Mouse (Mus musculus): ENCODE results near the gene Arhgap23. TPM values are rescaled to one million over a fixed set of nuclear protein-coding genes. Genes with fewer than 3 reads are reported as not detected.

Gene Arhgap23
- total RNA-seq, 2 experiments from 2014 or later, result 6.5 to 7.1 TPM

- DNase-seq, result no peak
These were observed 117.7 kb downstream of the Arhgap23 start for GRCm38 (mm10) chr11:97532950-97533582.

- DNase-seq, result no peak
These were observed 118.3 kb downstream of the Arhgap23 start for GRCm38 (mm10) chr11:97533653-97534052.

- DNase-seq, result no peak
These were observed 119.3 kb downstream of the Arhgap23 start for GRCm38 (mm10) chr11:97534442-97535307.

GRCm38 (mm10) chr11:97535308-97535630, 119.9 kb downstream of the Arhgap23 start:
- no peak for DNase-seq

DNA sequence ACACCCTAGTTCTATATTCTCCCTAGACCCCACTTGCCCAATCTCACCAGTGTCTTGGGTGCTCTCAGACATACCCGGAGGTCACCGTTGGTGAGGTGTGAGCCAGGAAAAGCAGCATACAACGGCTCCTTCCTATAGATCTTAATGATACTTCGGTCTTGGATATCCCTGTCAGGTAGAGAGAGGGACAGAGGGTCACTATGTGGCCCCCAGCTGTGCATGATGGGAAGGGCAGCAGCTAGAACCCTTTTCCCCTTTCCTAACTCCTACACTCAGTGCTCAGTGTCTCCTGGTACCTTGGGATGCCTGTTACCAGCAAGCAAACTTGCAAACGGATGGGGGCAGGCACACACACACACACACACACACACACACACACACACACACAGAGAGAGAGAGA, 120.3 kb downstream of the Arhgap23 start:
- no peak for DNase-seq

DNA sequence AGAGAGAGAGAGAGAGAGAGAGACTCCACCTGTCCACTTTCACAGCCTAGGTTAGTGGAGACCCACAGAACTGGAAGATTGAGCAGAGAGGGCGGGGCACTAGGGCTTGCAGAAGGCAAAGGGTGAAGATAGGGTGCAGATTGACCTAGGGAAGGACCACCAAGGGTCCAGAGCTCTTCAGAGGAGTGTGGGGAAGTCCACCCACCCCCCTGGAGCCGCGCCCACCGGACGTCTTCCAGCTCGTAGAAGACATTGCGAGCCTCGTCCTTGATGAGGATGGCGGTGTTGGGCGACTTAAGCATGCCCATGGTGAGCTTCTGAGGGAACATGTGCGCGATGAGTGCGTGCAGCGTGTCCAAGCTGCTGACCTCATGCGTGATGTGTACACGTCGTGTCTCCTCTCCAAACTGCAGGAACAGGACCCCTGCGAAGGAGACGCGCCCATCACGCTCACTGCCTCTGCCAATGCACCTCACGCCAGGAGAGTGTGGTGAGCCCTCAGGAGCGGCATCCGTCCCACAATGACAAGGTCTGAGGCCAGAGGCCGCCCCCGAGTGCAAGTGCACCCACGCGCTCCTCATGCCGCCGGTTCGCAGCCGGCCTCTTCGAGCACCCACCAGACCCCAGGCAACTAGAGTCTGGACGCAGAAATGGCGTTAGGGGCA, 120.9 kb downstream of the Arhgap23 start:
- no peak for DNase-seq

- DNase-seq, result no peak
These were observed 121.7 kb downstream of the Arhgap23 start for GRCm38 (mm10) chr11:97536835-97537579.

GRCm38 (mm10) chr11:97537580-97538089, 122.3 kb downstream of the Arhgap23 start:
- DNase-seq, result no peak

GRCm38 (mm10) chr11:97539622-97540021, 124.3 kb downstream of the Arhgap23 start:
- no peak for DNase-seq

DNA sequence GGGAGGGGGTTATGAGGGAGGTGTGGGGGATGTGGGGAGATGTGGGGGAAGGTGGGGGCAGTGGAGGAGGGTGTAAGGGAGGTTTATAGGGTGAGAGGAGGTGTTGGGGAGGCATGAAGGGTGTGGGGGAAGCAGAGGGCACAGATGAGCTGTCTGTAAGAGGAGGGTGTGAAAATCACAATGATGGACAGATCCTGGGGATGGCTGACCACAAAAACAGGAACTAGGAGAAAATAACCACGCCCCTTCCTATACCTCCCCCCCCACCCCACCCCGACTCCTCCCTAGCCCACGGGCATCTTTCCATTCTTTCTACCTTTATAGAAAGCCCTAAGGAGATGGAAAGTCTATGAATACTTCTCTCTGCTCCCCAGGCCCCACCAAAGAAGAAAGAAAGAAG, 124.8 kb downstream of the Arhgap23 start:
- no peak for DNase-seq

- no peak for DNase-seq
These were observed 125.3 kb downstream of the Arhgap23 start for GRCm38 (mm10) chr11:97540604-97541003.

GRCm38 (mm10) chr11:97542171-97543150, 127.1 kb downstream of the Arhgap23 start:
- DNase-seq, result no peak

DNA sequence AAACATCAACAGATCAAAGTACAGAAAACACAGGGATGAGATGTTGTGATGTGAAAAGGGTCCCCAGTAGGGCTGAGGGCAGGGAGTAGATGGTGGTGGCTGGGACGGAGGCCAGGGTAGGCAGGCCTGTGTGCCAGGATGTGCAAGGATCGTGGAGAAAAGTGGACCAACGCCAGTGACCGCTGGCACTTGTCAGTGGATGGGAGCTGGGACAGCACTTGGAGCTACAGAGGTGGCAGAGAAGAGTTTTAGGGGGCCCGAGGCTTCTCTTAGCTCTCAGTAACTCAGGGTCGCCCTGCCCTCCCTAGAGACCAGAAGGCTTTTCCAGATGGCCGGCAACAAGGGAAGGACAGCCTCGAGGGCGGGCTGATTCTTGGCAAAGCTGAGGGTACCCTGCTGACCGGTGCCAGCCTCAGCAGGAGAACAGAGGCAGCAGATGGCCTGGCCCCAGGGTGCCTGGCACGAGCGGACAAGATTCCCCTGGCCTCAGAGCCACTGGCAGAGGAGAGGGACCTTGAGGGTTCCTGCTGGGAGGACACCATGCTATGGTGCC, 127.9 kb downstream of the Arhgap23 start:
- DNase-seq, result no peak

DNA sequence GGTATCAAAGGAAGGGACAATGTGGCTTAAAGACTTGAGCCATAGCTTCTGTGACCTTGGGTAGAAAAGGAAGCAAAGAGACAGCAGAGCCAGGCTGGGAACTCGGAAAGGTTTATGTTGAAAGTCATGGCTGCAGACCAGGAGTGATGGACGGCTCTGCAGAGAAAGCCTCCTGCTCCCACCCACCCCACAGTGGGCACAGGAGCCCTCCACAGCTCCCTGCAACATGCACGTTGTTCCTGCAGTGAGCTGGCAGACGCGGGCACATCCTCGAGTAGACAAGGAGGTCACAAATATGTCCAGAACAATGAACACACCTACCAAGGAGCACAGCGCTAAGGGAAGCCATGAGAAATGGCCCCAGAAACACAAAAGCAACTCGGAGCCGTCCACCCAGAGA, 128.6 kb downstream of the Arhgap23 start:
- no peak for DNase-seq

- DNase-seq, result no peak
These were observed 130.7 kb downstream of the Arhgap23 start for GRCm38 (mm10) chr11:97545808-97546560.

GRCm38 (mm10) chr11:97546804-97547411, 131.6 kb downstream of the Arhgap23 start:
- peak; percentile 65 for DNase-seq

DNA sequence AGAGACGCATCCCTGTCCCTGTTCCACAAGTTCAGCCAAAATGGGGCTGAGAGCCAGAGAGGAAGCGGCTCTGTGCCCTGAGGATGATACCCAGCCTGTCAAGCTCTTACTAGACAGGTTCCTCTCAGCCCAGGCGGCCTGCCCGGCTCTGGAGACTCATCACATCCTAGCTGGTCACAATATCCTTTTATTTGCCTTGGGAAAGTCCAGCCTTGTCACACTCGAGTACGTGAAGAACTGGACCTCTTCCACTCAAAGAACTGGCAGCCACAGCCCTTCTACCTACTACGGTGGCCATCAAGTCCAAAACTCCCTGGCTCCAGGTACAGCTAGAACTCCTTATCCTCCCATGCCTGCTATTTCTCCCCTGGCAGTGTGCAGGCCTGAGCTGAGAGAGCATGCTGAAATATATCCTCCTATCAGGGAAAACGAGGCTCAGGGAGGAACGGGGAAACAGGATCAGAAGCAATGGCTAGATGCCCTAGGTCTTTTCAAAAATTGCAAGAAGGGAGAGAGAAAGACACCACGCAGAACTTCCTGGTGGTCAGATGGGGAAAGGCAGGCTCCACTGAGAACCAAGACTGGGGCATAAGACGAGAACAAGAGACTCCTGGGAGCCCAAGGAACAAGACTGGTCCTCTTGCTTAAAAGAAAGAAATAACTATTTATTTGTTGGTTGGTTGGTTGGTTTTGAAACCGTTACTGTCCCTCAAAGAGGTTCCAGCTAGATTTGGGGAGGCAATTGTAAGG, 132.8 kb downstream of the Arhgap23 start:
- DNase-seq, result no peak

- DNase-seq, result no peak
These were observed 133.4 kb downstream of the Arhgap23 start for GRCm38 (mm10) chr11:97548757-97549156.
